Mouse (Mus musculus): ENCODE measurements around the gene Ror1.

The Ror1 gene

DNA sequence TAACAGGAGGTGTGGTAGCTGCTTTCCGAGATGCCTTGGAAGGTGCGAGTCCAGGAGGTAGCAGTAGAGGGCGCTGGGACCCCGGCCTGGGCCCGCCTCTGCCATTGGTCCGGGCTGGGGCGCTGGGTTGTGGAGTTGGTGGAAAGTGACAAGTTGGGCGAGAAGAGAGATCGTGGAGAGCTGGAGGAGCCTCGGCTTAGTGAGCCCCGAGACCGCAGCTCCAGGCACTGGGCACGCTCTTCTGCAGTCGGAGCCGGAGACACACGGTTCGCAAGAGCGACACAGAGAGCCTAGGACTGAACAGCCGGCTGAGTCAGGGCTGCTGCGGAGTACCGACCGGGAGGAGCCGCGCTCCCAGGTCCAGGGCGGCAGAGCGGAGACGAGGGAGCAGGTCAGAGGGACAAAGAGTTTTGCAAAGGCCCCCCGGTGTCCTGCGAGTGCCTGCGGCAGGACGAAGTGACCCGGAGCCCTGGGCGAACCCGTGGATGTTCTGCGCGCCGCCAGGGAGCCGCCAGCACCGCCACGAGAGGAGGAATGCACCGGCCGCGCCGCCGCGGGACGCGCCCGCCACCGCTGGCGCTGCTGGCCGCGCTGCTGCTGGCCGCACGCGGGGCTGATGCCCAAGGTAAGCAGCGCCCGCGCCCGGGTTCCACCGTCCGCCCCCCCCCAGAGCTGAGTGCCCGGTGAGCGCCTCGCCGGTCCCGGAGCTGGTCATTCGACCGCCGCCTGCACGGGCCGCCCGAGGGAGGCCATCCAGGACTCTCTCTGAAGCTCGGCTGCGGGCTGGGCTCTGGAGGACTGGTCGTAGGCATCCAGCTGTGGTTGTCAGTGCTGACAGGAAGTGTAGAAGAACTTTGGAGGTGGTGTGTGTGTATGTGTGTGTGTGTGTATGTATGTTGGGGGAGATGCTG, at the start of gene Ror1:
Gene Ror1 (plus strand): TSS at position 107 of the 911 bp plus-strand sequence.
- DNase-seq (ENCODE audit: low spot score in 2 of 2), result peak; percentile 83 to 87

DNA sequence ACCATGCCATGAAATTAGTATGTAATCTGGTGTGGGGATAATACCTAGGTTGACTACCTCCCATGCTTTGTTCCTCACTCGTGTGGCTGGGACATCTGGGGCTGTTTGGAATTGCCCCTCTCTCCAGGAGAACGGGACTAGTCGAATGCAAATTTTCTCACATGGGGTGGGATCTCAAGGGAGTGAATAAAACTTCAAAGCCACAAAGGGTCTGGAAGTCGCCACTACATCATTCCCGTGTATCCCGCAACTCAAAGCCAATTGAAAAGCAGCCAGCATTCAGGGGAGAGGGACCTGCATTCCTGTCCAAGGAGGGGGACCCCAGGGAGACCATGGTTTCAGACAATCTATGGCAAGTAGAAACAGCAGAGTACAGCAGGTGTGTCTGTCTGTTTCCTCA, 48.5 kb upstream of the Ror1 start:
- DNase-seq (ENCODE audit: low spot score in 2 of 2), result no peak

DNA sequence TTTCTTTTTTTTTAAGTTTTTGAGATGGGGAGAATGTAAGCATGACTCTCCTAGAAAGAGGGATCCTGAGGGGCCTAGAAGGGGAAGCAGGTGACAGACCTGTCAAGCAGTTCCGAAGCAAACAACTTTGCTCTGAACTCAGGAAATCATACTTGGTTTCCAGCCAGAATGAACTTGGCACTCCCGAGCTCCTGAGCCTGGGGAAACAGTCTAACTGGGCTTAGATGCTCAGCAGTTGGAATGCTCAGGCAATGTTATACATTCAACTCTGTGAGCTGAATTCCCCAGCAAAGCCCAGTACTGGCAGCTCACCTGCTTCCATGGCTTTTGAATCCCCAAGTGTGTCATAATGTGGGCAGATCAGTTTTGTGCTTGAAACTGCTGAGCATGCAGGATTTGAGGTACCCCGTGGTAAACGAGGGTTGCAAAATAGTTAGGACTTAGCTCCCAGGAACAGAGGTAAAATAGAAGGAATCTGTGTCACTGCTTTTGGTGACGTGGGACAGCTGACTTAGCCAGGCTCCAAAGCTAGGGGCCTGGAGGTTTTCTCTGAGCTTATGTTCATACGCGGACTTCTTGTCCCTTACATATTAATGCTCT, 47.1 kb upstream of the Ror1 start:
- DNase-seq (ENCODE audit: low spot score in 2 of 2), result no peak

DNA sequence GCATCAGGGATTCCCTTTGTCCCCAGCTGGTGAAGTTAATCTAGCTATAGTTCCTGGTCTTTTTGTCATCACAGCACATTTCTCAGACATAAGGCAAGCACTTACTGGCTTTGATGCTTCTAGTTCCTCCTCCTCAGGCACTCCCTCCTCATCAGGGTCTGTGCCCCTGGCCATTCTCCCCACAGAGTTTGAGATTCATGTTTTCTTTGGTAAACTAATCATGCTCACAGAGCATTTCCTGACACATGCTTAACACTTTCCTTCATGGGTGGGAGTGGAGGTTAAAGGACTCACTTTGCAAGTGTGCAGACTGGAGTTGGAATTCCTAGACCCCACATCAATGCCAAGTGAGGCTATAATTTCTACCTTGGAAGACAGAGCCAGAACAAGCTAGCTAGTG, 43.8 kb upstream of the Ror1 start:
- DNase-seq (ENCODE audit: low spot score in 2 of 2), result no peak

DNA sequence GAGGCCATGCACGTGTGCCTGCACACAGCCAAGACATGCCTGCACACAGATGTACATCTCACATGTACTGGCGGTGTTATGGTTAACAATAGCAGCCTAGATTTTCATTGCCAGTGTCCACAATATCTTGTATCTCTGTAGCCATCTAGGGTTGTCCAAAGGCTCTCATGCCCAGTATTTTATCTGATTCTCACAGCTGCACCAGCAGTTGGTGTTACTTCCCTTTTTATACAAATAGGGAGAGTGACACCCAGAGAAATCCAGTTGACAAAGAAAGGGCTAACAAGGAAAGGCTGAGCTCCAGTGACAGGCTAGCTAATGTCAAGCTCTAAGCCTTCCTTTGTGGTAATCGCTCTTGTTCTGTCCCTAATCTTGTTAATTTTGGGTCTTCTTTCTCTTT, 43.3 kb upstream of the Ror1 start:
- no peak for DNase-seq (ENCODE audit: low spot score in 2 of 2)

DNA sequence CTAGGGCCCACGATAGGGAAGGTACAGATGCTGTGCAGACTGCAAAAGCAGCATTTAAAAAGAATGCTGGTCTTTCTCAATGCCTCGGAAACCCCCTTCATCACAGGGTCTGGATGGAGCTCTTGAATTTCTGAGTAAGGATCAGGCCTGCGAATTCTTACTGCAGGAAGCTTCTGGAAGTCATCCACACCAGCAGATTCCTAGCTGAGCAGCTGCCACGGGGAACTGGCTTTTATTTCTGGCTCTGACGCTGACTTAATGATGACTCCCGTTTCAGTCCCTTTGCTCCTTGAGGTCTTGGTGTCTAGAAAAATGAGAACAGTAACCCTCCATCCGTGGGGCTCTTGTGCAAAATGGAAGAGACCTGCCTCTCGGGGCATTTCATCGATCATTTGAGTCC, 39.5 kb upstream of the Ror1 start:
- no peak for DNase-seq (ENCODE audit: low spot score in 2 of 2)

DNA sequence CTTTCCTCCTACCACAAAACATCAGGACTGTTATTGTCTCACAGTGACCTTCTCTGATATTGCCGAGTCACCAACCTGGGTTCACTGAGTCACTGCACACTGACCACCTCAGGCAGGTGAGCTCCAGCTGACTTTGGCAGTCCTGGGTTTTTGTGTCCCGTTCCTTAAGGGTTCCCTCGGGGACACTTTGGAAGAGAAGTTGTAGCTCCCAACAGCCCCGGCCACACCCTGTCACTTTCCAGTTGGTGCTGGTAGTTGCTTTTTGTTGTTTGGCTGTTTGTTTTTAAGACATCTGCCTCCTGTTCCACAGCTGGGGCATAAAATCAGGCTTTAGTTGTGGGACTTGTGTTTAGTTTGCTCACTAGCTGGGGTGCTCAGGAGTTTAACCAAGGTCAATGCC, 39.1 kb upstream of the Ror1 start:
- no peak for DNase-seq (ENCODE audit: low spot score in 2 of 2)

DNA sequence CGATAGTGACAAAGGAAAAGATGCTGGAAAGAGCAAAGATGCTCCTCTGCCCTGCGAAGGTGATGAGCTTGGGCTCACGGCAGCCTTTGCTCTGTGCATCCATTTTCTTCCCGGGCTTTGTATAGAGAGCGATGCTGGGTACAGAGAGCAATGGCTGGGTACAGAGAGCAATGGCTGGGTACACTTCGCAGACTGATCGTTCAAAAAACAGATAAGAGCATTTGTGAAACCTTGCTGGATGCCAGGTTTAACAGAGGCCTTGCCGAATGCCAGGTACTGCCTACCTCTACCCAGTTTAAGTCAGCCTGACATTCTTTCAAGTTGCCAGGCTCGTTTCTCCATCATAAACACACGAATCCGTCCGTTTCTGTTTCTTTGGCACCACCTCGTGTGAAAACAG, 38.2 kb upstream of the Ror1 start:
- no peak for DNase-seq (ENCODE audit: low spot score in 2 of 2)

DNA sequence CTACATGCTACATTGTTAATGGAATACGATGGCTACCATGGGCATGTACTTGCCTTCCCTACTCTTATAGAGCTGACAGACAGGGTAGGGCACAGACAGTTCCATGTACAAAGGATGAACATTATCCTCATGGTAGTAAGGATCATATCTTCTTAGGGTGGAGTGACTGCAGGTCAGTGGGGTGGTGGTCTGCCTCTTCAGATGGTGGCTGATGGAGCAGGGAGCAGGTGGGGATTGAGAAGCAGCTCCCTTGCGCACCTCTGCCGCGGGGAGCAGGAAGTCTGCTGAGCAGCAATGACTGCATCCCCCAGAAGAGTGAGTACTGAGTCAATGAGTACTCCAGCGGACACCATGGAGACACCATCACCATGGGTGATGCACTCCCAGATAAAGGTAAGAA, 37.0 kb upstream of the Ror1 start:
- DNase-seq (ENCODE audit: low spot score in 2 of 2), result no peak

DNA sequence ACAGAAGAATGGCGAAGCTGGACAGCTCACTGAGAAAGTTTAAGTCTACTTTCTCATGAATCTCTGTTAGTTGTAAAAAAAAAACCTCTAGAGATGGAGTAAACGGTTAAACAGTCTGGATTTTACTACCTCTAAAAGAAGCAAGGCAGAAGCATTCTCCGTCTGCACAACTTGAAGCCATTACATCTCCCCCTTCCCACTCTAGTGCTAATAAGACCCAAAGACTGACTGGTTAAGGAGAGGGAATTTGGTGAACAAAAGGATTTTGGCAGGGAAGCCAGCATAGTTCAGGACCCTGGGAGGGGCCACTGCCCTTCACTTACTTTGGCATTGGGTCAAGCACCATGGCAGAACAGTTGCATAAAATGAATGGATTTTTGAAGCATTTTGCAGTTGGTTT, 35.8 kb upstream of the Ror1 start:
- DNase-seq (ENCODE audit: low spot score in 2 of 2), result no peak

DNA sequence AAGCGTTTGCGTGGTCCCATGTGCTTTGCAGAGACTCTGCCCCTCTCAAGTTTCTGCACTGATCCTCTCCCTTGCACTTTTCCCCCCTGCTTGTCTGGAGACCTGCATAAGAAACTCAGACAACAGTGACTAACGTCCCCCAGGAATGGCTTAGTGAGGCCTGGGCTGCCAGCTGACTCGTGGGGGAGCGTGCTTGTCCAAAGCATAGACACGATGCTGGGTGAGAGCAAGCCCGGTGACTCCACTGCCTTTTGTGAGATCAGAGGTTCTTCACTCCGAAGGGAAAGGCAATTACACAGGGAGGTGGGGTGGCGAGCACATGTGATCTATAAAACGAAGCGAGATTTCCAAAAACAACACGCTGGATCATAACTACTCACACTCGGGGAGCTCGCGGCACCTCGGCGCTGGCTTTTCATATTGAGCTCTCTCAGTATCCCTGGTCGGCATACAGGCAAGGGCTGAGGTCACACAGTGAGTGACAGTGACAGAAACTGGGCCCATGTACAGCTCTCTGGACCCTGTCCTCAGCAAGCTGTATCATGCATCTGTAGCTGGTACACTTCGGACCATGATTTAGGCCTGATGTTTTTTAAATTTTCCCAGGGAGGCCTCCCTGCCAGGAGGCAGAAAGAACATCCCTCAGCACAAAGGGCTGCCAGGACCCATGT, 34.1 kb upstream of the Ror1 start:
- no peak for DNase-seq (ENCODE audit: low spot score in 2 of 2)

DNA sequence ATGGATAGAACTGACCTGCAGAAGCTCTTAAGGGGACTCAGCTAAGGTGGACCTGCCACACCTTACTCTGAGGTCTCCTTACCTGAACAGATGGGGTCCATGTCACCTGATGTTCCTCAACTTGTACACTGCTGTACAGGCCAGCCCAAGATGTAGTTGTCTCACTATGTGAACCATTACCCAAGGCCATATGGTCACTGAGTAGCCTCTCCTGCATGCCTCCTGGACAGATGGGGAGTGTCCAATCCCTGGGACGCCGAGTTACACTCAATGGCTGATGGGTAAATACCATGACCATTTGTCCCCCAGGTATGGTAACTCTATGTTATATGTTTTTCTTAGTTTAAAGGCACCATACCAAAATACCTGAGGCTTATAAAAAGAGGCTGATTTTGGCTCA, 29.9 kb upstream of the Ror1 start:
- DNase-seq (ENCODE audit: low spot score in 2 of 2), result no peak

DNA sequence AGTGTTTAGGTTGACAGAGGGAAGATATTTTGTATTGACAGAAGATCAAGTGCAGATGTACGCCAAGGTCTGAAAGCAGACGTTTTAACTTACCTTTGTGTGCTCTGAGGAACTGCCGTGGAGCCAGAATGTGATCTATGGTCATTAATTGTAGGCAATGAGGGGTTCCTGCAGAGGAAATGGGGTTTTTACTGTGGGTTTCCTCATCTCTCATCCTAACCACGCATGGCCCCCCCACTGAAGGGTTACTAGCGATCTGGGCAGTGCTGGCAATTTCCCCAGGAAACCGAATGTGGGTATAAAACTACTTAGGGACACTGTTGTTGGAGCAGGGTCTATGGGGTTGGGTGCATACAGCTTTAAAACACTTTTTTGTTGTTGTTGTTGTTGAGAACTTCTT, 25.5 kb upstream of the Ror1 start:
- no peak for DNase-seq (ENCODE audit: low spot score in 2 of 2)

DNA sequence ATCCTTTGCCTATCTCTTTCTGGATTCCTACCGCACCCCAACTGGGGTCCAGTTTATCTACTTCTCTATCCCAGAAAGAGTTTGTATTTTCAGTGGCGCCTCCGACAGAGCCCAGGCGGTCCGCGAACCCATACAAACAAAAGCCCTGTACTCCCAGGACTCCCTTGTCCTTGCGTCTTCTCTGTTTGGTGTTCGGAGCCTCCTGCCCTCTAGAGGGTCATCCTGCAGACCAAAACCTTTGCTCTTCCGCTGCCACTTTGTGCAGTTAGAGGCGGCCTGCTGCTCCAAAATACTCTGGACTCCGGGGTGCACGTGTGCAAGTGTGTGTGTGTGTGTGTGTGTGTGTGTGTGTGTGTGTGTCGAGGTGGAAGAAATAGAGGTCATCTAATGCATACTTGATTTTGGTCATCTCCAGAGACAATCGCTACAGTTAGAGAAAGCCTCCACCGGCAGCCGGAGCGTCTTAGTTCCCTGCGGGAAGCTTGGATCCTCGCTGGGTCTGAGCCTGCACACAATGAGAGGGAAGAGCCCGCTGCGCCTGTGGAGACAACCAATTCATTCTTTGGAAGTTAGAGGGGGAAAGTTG, 1.1 kb downstream of the Ror1 start:
- no peak for DNase-seq (ENCODE audit: low spot score in 2 of 2)

DNA sequence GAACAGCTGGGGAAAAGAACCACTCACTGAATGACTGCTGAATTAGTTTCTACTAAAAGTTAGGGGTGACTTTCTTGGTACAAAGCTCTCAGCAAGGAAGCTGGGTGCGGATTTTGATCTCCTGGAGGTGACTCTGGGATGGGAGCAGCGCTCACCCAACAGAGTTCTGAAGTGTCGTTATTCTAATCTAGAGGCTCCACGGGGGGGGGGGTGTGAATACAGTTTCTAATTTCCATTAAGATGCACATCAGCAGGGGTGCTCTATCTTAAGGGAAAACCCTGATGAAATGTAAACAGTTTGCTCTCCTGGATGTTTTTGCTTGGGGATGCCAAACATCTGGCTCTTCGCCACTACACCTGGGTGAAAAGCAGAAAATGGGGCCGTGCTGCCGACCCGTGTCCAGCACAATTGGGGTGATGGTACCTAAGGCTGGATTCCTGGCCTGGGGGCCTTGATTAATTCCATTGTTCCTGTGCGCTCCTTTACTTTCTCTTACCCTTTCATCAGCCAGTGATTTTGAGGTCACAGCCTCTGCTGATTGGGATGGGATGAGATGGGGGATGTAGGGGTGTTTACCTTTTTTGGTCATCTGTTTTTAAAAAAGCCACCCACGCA, 1.9 kb downstream of the Ror1 start:
- DNase-seq (ENCODE audit: low spot score in 2 of 2), result no peak

DNA sequence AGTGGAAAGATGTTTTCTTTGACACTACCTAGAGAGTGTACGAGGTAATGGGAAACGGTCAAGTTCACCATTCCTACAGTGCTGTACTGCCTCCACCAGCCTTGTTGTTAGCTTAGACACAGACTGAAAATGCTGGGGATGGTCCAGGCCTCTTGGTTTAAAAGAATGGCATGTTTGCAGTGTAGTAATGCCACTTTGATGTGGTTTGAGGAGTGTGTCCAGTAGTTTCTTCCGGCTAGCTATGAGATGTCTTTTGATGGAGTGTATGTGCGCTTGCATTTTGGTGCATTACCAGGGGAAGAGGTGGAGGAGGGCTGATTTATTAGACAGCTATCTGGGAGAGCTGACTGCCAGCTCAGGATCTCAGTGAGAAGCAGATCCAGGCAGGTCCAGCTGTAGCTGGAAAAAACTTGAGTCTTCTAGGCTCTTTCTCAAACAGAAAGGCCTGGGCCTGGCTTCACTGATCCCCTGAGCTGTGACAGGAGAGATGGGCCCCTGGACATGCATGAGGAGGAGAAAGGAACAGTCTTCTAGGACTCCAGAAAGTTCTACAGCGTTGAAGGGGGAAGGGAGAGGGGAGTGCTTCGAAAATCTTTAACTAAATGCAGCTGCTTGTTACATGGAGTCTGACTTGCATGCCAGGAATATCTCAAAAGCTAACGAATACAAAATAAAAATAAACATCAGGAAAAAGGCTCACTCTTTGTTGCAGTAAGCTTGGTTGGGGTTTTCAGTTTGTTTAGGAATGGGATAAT, 5.7 kb downstream of the Ror1 start:
- no peak for DNase-seq (ENCODE audit: low spot score in 2 of 2)

DNA sequence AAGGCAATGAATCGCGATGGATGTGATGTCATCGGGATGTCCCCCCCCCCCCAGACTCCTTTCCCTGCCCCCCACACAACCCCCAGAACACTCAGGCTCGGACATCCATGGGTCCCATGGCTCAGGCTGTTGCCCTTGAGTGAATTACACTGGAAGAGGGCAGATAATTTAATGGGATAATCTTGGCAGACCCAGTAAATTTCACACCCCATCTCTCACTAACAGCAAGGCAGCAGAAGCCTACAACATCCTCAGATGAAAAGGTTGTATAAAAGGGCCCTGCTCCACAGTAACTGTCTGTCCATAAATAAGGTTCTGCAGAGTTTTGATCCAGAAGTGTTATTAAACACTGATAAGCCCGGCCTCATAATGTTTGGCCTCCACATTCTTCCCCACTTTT, 6.3 kb downstream of the Ror1 start:
- no peak for DNase-seq (ENCODE audit: low spot score in 2 of 2)

DNA sequence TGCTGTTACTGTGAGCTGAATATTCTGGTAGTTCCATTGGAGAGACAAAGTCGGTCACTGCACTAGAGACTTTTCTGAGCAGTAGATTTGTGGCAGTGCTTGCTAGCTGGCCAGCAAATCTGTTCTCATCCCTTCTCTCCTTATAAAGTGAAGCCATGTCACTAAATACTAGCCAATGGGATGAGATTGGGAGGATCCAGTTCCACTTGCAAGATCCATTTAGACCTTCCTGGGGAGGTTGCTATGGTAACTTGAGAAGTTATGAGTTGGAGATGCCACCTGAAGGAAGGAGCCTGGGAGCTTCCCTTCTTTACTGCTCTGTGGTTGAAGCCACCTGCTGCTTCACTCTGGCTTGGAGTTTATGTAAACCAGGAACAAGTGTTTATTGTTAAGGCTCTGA, 8.7 kb downstream of the Ror1 start:
- DNase-seq (ENCODE audit: low spot score in 2 of 2), result no peak

DNA sequence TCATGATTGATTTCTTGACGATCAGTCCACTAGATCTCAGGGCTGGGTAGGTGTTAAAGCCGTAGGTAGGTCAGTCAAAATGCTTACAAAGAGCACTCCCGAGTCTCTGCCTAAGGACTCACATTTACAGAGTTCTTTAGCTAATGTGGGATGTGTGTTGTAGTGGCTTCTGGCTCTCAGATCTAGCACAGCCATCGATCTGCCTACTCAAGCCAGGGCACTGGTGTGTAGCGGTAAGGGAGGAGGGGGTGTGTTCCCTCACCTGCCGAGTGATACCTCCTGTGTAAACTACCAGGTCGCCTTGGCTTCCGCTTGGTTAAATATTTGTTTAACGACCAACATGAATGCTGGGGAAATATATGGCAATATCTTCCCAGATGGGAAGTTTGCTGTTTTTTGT, 12.0 kb downstream of the Ror1 start:
- DNase-seq (ENCODE audit: low spot score in 2 of 2), result no peak

DNA sequence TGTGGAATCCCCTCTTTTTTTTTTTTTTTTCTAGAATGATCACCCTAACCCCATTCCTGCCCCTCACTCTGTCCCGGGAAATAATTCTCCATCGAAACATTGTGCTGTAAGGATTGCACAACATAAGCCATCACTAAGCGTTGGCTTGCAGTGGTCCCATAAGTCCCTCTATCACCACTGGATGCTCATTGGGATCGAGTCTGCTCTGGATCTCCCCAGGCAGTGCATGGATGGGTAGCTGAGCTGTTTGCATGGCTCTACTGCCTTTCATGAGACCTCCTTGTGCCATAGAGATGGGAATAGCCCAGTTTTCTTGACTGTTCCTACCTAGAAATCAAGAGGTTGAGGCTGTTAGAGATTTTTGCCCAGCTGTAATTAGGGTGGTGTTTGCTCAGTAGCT, 13.0 kb downstream of the Ror1 start:
- no peak for DNase-seq (ENCODE audit: low spot score in 2 of 2)

DNA sequence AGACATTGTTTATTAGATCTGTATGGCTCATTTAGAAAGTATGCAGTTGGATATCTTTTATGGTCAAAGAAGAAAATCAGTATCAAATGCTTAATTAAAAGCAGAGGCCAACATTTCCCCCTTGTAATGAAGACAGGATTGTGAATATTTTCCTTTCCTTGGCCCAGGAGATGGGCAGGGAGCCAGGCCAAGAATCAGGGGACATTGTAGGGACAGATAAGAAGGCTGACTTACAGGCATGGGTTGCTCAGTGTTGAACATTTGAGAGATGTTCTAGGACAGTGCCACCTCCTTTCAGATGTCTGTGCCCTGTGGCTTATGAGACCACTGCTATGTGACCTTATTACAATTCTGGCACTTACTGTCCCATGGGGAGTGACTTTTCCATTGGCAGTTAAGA, 18.6 kb downstream of the Ror1 start:
- DNase-seq (ENCODE audit: low spot score in 2 of 2), result no peak
